Mouse (Mus musculus) neural tube, embryonic 14.5 days (tissue): ENCODE data around the gene Grik4. TPM values are rescaled to one million over a fixed set of nuclear protein-coding genes. Genes with fewer than 3 reads are reported as not detected.
A peak's percentile ranks its signal among the peaks of the same experiment; 100 is the strongest.

ENCODE experiments used
- ATAC-seq: fragments of 200-750 bp; cut with Nextera tagmentation; 2 replicates; pipeline ENCODE4 v1.8.0; 2017; ENCODE audit warnings: low read depth, mild to moderate bottlenecking, moderate TSS enrichment, moderate library complexity
- H3K27ac ChIP-seq: fragments of 300-500 bp; sonication (generic); 2 replicates; pipeline ENCODE4 v1.5.1; 2014; ENCODE audit warnings: low read depth, mild to moderate bottlenecking, control low read depth, low read length, moderate library complexity, mixed read lengths
- H3K27me3 ChIP-seq: fragments of 300-500 bp; sonication (generic); 2 replicates; pipeline ENCODE4 v1.6.1; 2014; ENCODE audit warnings: low read length; ENCODE audit not compliant: control insufficient read depth, insufficient read depth
- H3K36me3 ChIP-seq: fragments of 300-500 bp; sonication (generic); 2 replicates; pipeline ENCODE4 v1.6.1; 2014; ENCODE audit warnings: low read length, mixed read lengths; ENCODE audit not compliant: control insufficient read depth, insufficient read depth
- H3K4me1 ChIP-seq: fragments of 300-500 bp; sonication (generic); 2 replicates; pipeline ENCODE4 v1.6.1; 2014; ENCODE audit warnings: low read length; ENCODE audit not compliant: control insufficient read depth, insufficient read depth
- H3K4me2 ChIP-seq: fragments of 300-500 bp; sonication (generic); 2 replicates; pipeline ENCODE4 v1.6.1; 2014; ENCODE audit warnings: mild to moderate bottlenecking, low read depth, low read length, control low read depth
- H3K4me3 ChIP-seq: fragments of 300-500 bp; sonication (generic); 2 replicates; pipeline ENCODE4 v1.5.1; 2014; ENCODE audit warnings: low read depth, low read length, control low read depth, mixed read lengths
- H3K9ac ChIP-seq: fragments of 300-500 bp; sonication (generic); replicated peaks from 2 replicates; pipeline ENCODE4 v1.6.1; 2014; ENCODE audit warnings: low read depth, mild to moderate bottlenecking, control low read depth, low read length, mixed read lengths
- H3K9me3 ChIP-seq: fragments of 300-500 bp; sonication (generic); 2 replicates; pipeline ENCODE4 v1.6.1; 2016; ENCODE audit warnings: low read length; ENCODE audit not compliant: control insufficient read depth
- WGBS: fragments of 180-500 bp; shearing (Covaris S2); extraction: QIAGEN DNeasy Blood & Tissue Kit; methylation state at CpG from one replicate; pipeline ENCODE4 v1.1.7; 2014; 5-methylcytosine and 5-hydroxymethylcytosine counted together
- polyA plus RNA-seq: library from polyadenylated mRNA; unstranded; fragments of >200 nt; fragmentation: Nextera tagmentation; extraction: Ambion mirVana; gene quantifications from 2 replicates; pipeline ENCODE4 v1.2.1, GENCODE M21; 2014

The Grik4 gene
- polyA plus RNA-seq, 1 experiment from 2014 or later = 5.6 TPM

- Histone ChIP-seq H3K27ac (no peak overlapping the region), H3K36me3 (no peaks in the 10 kb centered on the region), H3K4me3 (no peak overlapping the region), H3K9me3 (no peaks in the 10 kb centered on the region), H3K27me3 (no peaks in the 10 kb centered on the region), H3K4me2 (no peak overlapping the region), H3K9ac (no peak overlapping the region), H3K4me1 (no peaks in the 10 kb centered on the region)
- no peak for ATAC-seq
- WGBS = 76% methylated on average over 10 of the region's 10 CpGs
Measured at GRCm38 (mm10) chr9:42859959-42860794, 84.1 kb downstream of the Grik4 start.

DNA sequence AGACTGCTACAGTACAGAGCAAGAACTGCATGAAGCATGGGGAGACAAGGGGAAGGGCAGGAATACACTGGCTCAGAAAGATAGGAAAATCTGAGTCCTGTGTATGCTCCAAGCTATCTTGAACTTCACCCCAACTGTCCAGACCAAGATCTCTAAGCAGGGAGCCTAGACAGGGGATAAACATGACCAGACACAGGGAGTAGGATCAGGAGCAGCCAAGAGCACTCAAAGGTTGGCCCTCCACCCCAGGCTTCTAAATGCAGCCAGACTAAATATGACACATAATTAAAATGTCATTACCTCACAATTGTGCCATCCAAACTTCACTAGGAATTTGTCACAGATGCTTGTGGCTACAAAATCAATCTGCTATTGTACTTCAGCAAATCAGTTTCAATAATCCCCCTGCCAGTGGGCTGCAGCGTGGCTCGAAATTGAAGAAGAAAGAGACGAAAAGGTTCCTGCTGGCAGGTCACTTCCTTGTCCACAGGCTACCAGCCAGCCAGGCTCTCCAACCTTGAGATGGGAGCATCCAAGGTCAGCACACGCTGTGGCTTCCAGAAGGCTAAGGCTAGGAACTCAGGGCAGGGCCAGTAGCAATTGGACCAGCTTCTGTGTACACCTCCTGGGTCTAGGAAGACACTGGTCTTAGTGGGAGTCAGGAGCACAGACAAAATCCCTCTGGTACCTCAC is 85.1 kb downstream of the Grik4 start:
- no peaks in the 10 kb centered on the region for H3K27me3 ChIP-seq
- no peaks in the 10 kb centered on the region for H3K36me3 ChIP-seq
- no peaks in the 10 kb centered on the region for H3K4me1 ChIP-seq
- WGBS = 63% methylated on average over 4 of the region's 4 CpGs
- H3K9ac ChIP-seq = no peak overlapping the region
- H3K9me3 ChIP-seq = no peaks in the 10 kb centered on the region
- no peak overlapping the region for H3K27ac ChIP-seq
- no peak overlapping the region for H3K4me2 ChIP-seq
- ATAC-seq = no peak
- no peak overlapping the region for H3K4me3 ChIP-seq

DNA sequence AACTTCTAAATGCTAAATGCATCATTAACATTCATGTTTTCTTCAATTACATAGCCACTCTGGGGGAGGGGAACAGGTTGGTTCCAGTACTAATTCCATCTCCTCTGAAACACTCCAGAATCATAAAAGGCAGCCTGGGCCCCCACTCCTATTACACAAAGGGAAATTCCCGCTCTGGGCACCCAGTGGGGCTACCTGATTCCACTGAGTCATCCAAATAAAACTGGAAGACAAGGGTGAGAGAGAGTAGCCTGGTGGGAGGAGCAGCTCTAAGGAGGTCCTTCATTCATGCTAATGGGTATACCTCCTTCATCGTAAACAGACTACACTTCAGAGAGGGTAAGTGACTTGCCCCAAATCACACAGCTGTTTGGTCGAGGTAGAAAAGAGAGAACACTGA is 85.7 kb downstream of the Grik4 start:
- Histone ChIP-seq H3K4me2 (no peak overlapping the region), H3K4me3 (no peak overlapping the region), H3K4me1 (no peaks in the 10 kb centered on the region), H3K27ac (no peak overlapping the region), H3K36me3 (no peaks in the 10 kb centered on the region), H3K9ac (no peak overlapping the region), H3K27me3 (no peaks in the 10 kb centered on the region), H3K9me3 (no peaks in the 10 kb centered on the region)
- 32% methylated on average over 3 of the region's 3 CpGs for WGBS
- no peak for ATAC-seq

- Histone ChIP-seq H3K9ac (no peak overlapping the region), H3K4me1 (no peaks in the 10 kb centered on the region), H3K27ac (no peak overlapping the region), H3K9me3 (no peaks in the 10 kb centered on the region), H3K27me3 (no peaks in the 10 kb centered on the region), H3K36me3 (no peaks in the 10 kb centered on the region), H3K4me3 (no peak overlapping the region), H3K4me2 (no peak overlapping the region)
- 84% methylated on average over 3 of the region's 3 CpGs for WGBS
- ATAC-seq = no peak
Measured at GRCm38 (mm10) chr9:42857756-42858155, 86.5 kb downstream of the Grik4 start.

GRCm38 (mm10) chr9:42853077-42853476 is 91.2 kb downstream of the Grik4 start:
- 90% methylated on average over 3 of the region's 3 CpGs for WGBS
- no peak overlapping the region for H3K4me2 ChIP-seq
- no peaks in the 10 kb centered on the region for H3K36me3 ChIP-seq
- H3K27ac ChIP-seq = no peak overlapping the region
- no peaks in the 10 kb centered on the region for H3K9me3 ChIP-seq
- H3K4me1 ChIP-seq = no peaks in the 10 kb centered on the region
- H3K27me3 ChIP-seq = no peaks in the 10 kb centered on the region
- ATAC-seq = no peak
- no peak overlapping the region for H3K4me3 ChIP-seq
- no peak overlapping the region for H3K9ac ChIP-seq

GRCm38 (mm10) chr9:42850063-42850462 is 94.2 kb downstream of the Grik4 start:
- no peak for ATAC-seq
- H3K27ac ChIP-seq = no peak overlapping the region
- WGBS = 86% methylated on average over 6 of the region's 6 CpGs
- H3K9ac ChIP-seq = no peak overlapping the region
- H3K9me3 ChIP-seq = no peaks in the 10 kb centered on the region
- H3K27me3 ChIP-seq = no peaks in the 10 kb centered on the region
- no peaks in the 10 kb centered on the region for H3K36me3 ChIP-seq
- no peak overlapping the region for H3K4me2 ChIP-seq
- H3K4me1 ChIP-seq = peaks cover 8% of the 10 kb centered on the region
- no peak overlapping the region for H3K4me3 ChIP-seq

- Histone ChIP-seq H3K4me3 (no peak overlapping the region), H3K9ac (no peak overlapping the region), H3K4me1 (peaks cover 8% of the 10 kb centered on the region), H3K36me3 (no peaks in the 10 kb centered on the region), H3K27me3 (no peaks in the 10 kb centered on the region), H3K27ac (0 out of 2 replicates have a peak overlapping the region, but pooled peaks have one; percentile 18), H3K4me2 (no peak overlapping the region), H3K9me3 (no peaks in the 10 kb centered on the region)
- no peak for ATAC-seq
- 22% methylated on average over 8 of the region's 9 CpGs for WGBS
Measured at GRCm38 (mm10) chr9:42848061-42848460, 96.2 kb downstream of the Grik4 start.

GRCm38 (mm10) chr9:42846676-42847425 is 97.4 kb downstream of the Grik4 start:
- no peak overlapping the region for H3K4me2 ChIP-seq

DNA sequence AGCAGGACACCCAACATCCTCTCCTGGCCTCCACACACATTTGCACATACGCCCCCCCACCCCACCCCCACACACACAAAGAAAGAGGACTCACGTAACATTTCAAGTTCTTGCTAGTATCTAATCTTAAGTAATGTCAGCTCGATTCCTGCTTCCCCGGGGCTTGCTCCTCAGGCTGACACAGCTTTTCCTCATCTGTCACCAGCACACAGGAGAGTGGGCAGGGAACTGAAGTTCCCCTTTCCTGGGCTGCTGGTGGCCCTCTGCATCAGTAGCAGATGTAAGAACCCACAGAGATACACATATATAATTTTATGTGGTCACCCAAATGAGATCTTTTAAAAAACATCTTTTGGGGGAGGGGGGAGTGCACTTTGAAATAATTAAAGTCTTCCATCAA is 98.2 kb downstream of the Grik4 start:
- ATAC-seq = no peak
- WGBS = 75% methylated on average over 4 of the region's 4 CpGs
- Histone ChIP-seq H3K9me3 (no peaks in the 10 kb centered on the region), H3K4me2 (no peak overlapping the region), H3K36me3 (no peaks in the 10 kb centered on the region), H3K4me3 (no peak overlapping the region), H3K27ac (no peak overlapping the region), H3K27me3 (no peaks in the 10 kb centered on the region), H3K9ac (no peak overlapping the region), H3K4me1 (peaks cover 8% of the 10 kb centered on the region)

More at GRCm38 (mm10) chr9:42846676-42847425, 97.4 kb downstream of the Grik4 start:
- ATAC-seq = no peak
- Histone ChIP-seq H3K27me3 (no peaks in the 10 kb centered on the region), H3K9ac (no peak overlapping the region), H3K4me3 (no peak overlapping the region), H3K27ac (no peak overlapping the region), H3K9me3 (no peaks in the 10 kb centered on the region), H3K4me1 (peaks cover 8% of the 10 kb centered on the region), H3K36me3 (no peaks in the 10 kb centered on the region)
- WGBS = 74% methylated on average over 10 of the region's 10 CpGs
